Mouse (Mus musculus) stomach, embryonic 14.5 days (tissue): ENCODE results near the gene Igsf9. TPM values are rescaled to one million over a fixed set of nuclear protein-coding genes. Genes with fewer than 3 reads are reported as not detected.

ENCODE experiments used
- ATAC-seq: fragments of 200-750 bp; cut with Nextera tagmentation; 2 replicates; pipeline ENCODE4 v1.8.0; 2017; ENCODE audit warnings: low read depth, moderate TSS enrichment; ENCODE audit not compliant: insufficient number of reproducible peaks, insufficient read depth, low FRiP score
- H3K27ac ChIP-seq: fragments of 300-500 bp; sonication (generic); 2 replicates; pipeline ENCODE4 v1.5.1; 2014; ENCODE audit warnings: mild to moderate bottlenecking, low read length, moderate library complexity, mixed read lengths
- H3K27me3 ChIP-seq: fragments of 300-500 bp; sonication (generic); 2 replicates; pipeline ENCODE4 v1.6.1; 2014; ENCODE audit warnings: low read length, control low read depth, mixed read lengths; ENCODE audit not compliant: control insufficient read depth, insufficient read depth
- H3K36me3 ChIP-seq: fragments of 300-500 bp; sonication (generic); 2 replicates; pipeline ENCODE4 v1.6.1; 2014; ENCODE audit warnings: mild to moderate bottlenecking, control low read depth, low read length, moderate library complexity, mixed read lengths; ENCODE audit not compliant: control insufficient read depth, insufficient read depth
- H3K4me1 ChIP-seq: fragments of 300-500 bp; sonication (generic); 2 replicates; pipeline ENCODE4 v1.6.1; 2014; ENCODE audit warnings: low read length, control low read depth, mixed read lengths; ENCODE audit not compliant: control insufficient read depth, insufficient read depth
- H3K4me2 ChIP-seq: fragments of 300-500 bp; sonication (generic); replicated peaks from 2 replicates; pipeline ENCODE4 v1.6.1; 2014; ENCODE audit warnings: low read depth, low read length, control low read depth
- H3K4me3 ChIP-seq: fragments of 300-500 bp; sonication (generic); 2 replicates; pipeline ENCODE4 v1.5.1; 2014; ENCODE audit warnings: low read depth, low read length, control low read depth
- H3K9ac ChIP-seq: fragments of 300-500 bp; sonication (generic); replicated peaks from 2 replicates; pipeline ENCODE4 v1.6.1; 2014; ENCODE audit warnings: low read depth, mild to moderate bottlenecking, control low read depth, low read length, moderate library complexity, mixed read lengths
- H3K9me3 ChIP-seq: fragments of 300-500 bp; sonication (generic); 2 replicates; pipeline ENCODE4 v1.6.1; 2016; ENCODE audit warnings: low read depth, low read length, control low read depth; ENCODE audit not compliant: control insufficient read depth
- WGBS: fragments of 180-500 bp; shearing (Covaris S2); extraction: QIAGEN DNeasy Blood & Tissue Kit; methylation state at CpG from one replicate; pipeline ENCODE4 v1.1.7; 2014; 5-methylcytosine and 5-hydroxymethylcytosine counted together
- polyA plus RNA-seq: library from polyadenylated mRNA; unstranded; fragments of >200 nt; fragmentation: Nextera tagmentation; extraction: Ambion mirVana; gene quantifications from 2 replicates; pipeline ENCODE4 v1.2.1, GENCODE M21; 2014

Igsf9 gene
- polyA plus RNA-seq, 1 experiment from 2014 or later = 48.1 TPM

DNA sequence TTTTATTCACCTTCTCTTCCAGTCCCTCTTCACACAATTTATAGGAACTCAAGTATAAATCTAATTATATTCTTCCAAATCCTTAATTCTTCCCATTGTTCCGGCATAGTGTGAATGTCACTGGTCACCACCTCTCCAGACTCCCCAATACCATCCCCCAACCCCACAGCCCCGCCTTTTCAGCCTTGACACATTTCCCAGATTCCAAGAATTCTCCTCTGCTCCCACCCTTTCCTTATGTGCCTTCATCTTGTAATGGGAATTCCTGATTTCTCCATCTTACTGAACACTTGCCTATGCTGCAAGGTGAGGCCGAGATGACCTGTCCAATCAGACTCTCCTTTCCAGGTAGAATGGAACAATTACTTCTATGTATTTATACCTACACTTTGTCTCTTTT lies 23.5 kb upstream of the Igsf9 start:
- no peaks in the 10 kb centered on the region for H3K9me3 ChIP-seq
- no peaks in the 10 kb centered on the region for H3K4me1 ChIP-seq
- H3K9ac ChIP-seq = no peak overlapping the region
- 80% methylated on average over 3 of the region's 3 CpGs for WGBS
- no peak overlapping the region for H3K4me3 ChIP-seq
- H3K27ac ChIP-seq = no peak overlapping the region
- no peaks in the 10 kb centered on the region for H3K27me3 ChIP-seq
- H3K36me3 ChIP-seq = no peaks in the 10 kb centered on the region
- no peak overlapping the region for H3K4me2 ChIP-seq
- no peak for ATAC-seq

DNA sequence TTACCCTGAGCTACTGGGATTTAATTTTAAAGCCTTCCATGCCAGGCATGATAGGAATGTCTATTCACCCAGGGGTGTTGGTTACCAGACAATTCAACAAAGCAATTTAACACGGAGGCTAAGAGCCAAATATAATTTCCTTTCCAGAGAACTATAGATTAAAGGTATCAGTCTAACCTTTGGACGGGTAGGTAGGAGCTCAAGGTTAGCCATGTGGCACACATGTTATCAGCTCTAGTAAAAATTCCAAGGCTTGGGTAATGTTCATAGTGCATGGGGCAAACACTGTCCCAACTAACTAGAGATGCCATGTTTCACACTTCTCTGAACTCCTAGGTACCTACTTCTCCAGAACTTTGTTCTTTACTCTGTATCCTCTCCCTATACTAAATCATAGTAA lies 20.0 kb upstream of the Igsf9 start:
- Histone ChIP-seq H3K4me1 (no peaks in the 10 kb centered on the region), H3K27ac (no peak overlapping the region), H3K4me3 (no peak overlapping the region), H3K9ac (no peak overlapping the region), H3K4me2 (no peak overlapping the region), H3K27me3 (no peaks in the 10 kb centered on the region), H3K36me3 (no peaks in the 10 kb centered on the region), H3K9me3 (no peaks in the 10 kb centered on the region)
- 51% methylated on average over 2 of the region's 2 CpGs for whole genome bisulfite sequencing
- no peak for ATAC-seq

DNA sequence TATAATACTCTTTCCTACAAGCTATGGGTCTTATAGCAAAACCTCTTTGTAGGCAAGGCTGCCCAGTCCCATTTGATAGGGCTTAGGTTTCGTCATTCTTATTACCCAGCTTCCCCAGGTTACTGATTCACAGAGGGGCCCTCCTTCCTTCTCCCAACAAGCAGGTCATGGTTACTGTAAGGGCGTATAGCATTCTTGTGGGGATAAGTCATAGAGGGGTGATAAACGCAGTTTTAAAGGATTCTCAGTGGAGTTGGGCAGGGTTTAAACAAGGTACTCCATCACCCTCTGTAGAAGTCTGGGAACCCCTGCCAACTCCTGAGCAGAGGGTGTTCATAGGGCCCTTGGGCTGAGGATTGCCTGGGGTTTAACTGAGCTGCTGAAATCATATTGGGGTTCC lies 19.1 kb upstream of the Igsf9 start:
- Histone ChIP-seq H3K4me1 (no peaks in the 10 kb centered on the region), H3K9ac (no peak overlapping the region), H3K4me3 (no peak overlapping the region), H3K27ac (no peak overlapping the region), H3K36me3 (no peaks in the 10 kb centered on the region), H3K4me2 (no peak overlapping the region), H3K27me3 (no peaks in the 10 kb centered on the region), H3K9me3 (no peaks in the 10 kb centered on the region)
- 52% methylated on average over 3 of the region's 3 CpGs for WGBS
- ATAC-seq = peak; percentile 84

DNA sequence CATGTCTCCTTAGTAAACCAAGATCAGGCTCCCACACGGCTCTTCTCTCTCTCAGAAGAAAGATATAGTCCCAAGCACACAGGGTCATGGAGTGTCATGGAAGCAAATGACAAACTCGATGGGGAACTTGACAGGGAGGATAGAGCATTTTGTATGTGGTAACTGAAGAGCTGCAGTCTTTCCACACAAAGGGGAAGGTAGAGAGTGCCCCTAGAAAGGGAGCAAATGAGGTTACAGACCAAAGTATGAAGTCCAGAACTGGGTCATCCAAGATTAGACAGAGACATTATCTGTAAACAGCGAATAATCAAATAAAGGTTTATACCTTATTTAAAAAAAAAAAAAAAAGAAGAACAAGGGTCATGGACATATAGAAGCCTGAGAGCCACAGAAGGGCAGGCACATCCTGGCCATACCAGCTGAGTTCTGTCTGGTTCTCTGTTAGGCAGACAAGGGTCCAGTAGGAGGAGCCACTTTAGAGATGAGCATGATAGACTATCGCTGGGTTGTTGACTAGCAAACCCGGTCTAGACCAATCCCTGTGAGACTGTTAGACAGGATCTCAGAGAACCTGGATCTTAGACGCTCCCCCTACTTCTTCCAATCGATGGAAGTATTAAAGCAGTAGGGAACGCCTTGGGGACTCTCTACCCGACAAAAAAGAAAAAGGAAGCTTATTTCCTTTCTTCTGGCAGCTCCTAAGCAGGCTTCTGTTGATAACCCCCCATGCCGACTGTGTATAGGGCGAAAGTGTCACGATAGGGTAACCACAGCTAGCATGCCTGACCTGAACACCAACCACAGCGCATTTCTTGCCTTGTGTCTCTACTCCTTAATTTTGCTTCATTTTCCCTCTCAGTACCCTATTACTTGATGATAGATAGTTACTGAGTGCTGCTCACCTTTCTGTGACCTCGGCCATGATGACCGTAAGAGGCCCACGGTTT lies 17.9 kb upstream of the Igsf9 start:
- Histone ChIP-seq H3K9ac (no peak overlapping the region), H3K4me1 (no peaks in the 10 kb centered on the region), H3K9me3 (no peaks in the 10 kb centered on the region), H3K27me3 (no peaks in the 10 kb centered on the region), H3K4me2 (no peak overlapping the region), H3K4me3 (no peak overlapping the region), H3K27ac (no peak overlapping the region), H3K36me3 (no peaks in the 10 kb centered on the region)
- no peak for ATAC-seq
- 67% methylated on average over 16 of the region's 16 CpGs for WGBS

DNA sequence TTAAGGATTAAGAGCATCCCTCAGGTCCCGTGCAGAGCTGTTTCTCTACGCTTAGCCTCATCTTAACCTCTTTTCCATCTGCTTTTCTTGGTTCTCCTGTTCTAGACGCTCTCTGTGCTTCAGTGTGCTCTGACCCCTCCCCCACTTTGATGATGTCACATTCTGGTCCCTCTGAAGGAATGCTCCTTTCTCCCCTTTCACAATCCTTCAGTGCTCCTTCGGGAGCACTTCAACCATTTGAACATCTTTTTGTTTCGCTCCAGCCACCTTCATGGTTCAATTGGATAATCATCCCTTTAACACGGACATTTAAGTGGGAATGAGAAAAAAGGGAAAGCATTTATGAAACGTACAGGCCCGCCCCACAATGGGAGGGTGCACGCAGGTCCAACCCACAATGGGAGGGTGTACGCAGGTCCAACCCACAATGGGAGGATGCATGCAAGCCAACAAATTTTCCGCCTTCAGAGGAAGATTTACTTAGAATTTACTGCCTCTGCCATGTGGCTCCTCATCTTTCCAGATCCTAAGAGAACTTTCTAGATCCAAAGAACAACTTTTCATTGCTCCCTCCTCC lies 13.2 kb upstream of the Igsf9 start:
- Histone ChIP-seq H3K36me3 (no peaks in the 10 kb centered on the region), H3K4me1 (0 out of 2 replicates have a peak, but pooled peaks cover 5% of the 10 kb centered on the region), H3K9me3 (no peaks in the 10 kb centered on the region), H3K4me2 (no peak overlapping the region), H3K4me3 (no peak overlapping the region), H3K9ac (no peak overlapping the region), H3K27ac (no peak overlapping the region), H3K27me3 (no peaks in the 10 kb centered on the region)
- WGBS = 87% methylated on average over 11 of the region's 11 CpGs
- no peak for ATAC-seq

DNA sequence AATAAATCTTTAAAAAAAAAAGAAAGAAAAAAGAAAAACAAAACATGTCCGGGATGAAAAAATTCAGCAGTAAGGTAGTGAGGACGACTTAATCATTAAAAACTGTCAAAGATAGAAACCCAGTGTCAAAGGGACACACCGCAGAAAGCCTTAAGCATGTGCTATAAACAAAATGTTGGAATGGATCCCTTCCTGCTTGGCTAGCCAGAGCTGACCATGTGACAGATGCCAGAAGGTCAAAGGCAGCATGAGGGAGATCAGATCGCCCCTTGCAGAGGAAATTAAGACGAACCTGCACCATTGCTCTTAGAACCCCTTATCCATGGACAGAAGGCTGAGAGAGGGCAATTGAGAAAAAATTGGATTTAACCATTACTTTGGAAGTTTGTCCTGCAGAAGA lies 12.2 kb upstream of the Igsf9 start:
- H3K9me3 ChIP-seq = no peaks in the 10 kb centered on the region
- H3K36me3 ChIP-seq = no peaks in the 10 kb centered on the region
- ATAC-seq = no peak
- H3K9ac ChIP-seq = no peak overlapping the region
- H3K27ac ChIP-seq = no peak overlapping the region
- WGBS = 43% methylated on average over 5 of the region's 5 CpGs
- H3K4me3 ChIP-seq = no peak overlapping the region
- 0 out of 2 replicates have a peak, but pooled peaks cover 5% of the 10 kb centered on the region for H3K4me1 ChIP-seq
- H3K4me2 ChIP-seq = no peak overlapping the region
- no peaks in the 10 kb centered on the region for H3K27me3 ChIP-seq

DNA sequence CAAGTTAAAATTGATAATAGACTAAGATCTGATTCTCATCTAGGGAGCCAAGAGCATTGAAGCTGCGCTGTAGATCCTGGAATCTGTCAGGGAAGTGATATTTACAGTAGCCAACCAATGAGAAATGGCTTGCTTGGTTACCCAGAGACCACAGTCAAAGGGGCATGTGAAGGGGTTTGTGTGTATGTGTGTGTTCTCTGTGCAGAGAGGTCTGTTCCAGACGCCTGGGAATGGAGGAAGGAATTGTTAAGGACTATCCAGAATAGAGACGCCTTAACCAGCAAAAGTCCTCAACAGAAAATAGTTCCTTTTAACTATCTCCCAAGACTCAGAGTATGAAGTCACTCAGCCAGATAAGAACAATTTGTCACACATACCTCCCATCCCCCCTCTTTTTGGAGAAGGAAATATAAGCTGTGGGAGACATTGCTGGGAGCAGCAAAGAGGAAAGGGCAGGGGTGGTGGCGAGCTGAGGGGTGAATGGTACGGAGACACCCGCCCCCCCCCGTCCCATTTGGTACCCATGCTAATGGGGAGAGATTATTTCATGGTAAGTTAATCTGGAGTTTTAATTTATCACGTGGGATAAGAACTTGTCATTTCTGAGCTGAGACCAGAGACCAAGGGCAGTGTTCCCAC lies 11.7 kb upstream of the Igsf9 start:
- Histone ChIP-seq H3K27me3 (no peaks in the 10 kb centered on the region), H3K4me1 (0 out of 2 replicates have a peak, but pooled peaks cover 5% of the 10 kb centered on the region), H3K27ac (no peak overlapping the region), H3K9ac (no peak overlapping the region), H3K4me2 (no peak overlapping the region), H3K9me3 (no peaks in the 10 kb centered on the region), H3K4me3 (no peak overlapping the region), H3K36me3 (no peaks in the 10 kb centered on the region)
- 46% methylated on average over 8 of the region's 8 CpGs for WGBS
- no peak for ATAC-seq

DNA sequence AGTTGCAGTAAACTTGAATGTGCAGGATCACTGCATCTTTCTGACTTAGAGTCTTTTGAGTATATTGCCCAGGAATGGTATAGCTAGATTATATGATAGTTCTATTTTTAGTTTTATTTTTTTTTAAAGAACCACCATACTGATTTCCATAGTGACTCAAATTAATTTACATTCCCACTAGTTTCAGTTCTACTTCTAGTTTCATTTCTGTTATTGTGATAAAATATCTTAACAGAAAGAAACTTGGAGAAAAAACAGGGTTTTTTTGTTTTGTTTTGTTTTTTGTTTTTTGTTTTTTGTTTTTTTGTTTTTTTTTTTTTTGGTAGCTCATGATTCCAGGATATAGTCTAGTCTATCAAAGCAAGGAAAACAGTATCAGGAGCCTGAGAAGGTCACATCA lies 8.7 kb upstream of the Igsf9 start:
- 0 out of 2 replicates have a peak, but pooled peaks cover 5% of the 10 kb centered on the region for H3K4me1 ChIP-seq
- H3K27ac ChIP-seq = no peak overlapping the region
- no peak overlapping the region for H3K9ac ChIP-seq
- no peak overlapping the region for H3K4me3 ChIP-seq
- no peak overlapping the region for H3K4me2 ChIP-seq
- H3K9me3 ChIP-seq = no peaks in the 10 kb centered on the region
- ATAC-seq = no peak
- H3K27me3 ChIP-seq = no peaks in the 10 kb centered on the region
- H3K36me3 ChIP-seq = no peaks in the 10 kb centered on the region
